Mouse (Mus musculus) R1 (cell line): ENCODE measurements around the gene Cul9.
A peak's percentile ranks its signal among the peaks of the same experiment; 100 is the strongest.
"Not testable (repeated sequence)": the region's sequence is repeated elsewhere in the genome, so short reads cannot be mapped to it uniquely, and the experiment has no call there.

Experiments used
- DNase-seq: peaks from one replicate; pipeline ENCODE4 v3.0.0-alpha.2; 2018; ENCODE audit warnings: low read depth, low spot score

Cul9 gene

DNA sequence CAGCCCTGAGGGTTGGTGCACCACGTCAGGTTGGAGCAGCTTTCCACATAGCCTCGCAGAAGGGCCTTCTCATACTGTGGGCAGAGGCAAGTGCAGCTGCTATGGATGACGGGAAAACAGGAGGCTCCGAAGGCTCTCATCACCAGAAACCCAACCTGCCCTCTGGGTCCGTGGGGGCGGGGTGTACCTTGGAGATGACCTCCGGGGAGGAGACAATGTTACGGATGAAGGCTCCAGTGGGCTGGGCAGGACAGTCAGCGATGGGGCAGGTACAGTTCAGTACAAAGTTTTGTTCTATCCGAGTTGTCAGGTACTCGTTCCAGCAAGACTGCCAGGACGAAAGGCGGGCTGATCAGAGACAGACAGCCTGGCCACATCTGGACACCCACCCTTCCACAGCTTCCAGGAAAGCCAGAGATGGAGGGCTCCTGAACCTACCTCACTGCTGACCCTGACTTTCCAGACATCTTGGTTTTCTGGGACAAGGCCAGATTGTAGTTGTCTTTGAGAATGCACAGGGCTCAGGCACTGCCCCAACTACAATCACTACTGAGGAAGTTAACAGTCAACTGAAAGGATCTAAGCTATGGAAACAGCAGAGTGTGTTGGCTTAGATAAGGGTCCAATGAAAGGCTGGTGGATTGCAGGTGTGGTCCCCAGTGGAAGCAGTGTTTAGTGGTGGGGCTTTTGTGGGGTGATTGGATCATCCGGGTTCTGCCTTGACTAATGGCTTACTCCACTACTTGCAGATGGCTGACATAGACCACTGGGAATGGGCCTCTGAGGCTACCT lies 42.1 kb downstream of the Cul9 start:
- no peak for DNase-seq

DNA sequence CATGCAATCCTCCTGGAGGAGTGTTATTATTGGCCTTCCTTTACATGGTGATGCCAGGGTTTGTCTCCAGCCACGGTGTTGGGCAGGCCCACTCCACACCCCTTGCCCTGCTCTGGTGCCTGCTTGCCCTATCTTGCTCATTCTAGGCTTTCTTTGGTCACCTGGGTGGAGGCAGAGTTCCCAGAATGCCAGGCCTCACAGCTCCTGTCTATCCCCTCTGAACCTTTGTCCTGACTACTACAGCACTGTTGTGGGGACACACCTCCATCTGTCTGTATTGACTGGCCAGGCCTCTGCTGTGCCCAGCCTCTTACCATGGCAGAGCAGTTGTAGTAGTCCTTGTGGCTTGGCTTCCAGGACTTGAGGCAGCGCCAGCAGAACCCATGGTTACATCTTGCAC lies 43.4 kb downstream of the Cul9 start:
- no peak for DNase-seq

DNA sequence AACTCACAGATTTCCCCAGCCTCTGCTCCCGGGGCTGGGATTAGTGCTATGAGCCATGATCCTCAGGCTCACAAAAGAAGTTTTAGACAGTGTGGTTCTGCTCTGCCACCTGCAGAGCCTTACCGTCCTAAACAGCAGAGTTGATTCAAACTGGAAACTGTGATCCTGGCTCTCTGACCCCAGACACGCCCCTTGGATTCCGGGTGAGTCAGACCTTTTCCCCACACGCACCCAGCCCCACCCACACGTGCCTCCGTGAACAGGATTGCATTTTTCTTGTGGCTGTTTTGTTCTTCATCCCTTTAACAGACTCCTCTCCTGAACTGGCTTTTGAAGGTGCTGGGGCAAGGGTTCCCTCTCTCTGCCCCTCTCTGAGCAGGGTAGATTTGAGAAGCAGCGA lies 48.2 kb downstream of the Cul9 start:
- peak; percentile 85 for DNase-seq

DNA sequence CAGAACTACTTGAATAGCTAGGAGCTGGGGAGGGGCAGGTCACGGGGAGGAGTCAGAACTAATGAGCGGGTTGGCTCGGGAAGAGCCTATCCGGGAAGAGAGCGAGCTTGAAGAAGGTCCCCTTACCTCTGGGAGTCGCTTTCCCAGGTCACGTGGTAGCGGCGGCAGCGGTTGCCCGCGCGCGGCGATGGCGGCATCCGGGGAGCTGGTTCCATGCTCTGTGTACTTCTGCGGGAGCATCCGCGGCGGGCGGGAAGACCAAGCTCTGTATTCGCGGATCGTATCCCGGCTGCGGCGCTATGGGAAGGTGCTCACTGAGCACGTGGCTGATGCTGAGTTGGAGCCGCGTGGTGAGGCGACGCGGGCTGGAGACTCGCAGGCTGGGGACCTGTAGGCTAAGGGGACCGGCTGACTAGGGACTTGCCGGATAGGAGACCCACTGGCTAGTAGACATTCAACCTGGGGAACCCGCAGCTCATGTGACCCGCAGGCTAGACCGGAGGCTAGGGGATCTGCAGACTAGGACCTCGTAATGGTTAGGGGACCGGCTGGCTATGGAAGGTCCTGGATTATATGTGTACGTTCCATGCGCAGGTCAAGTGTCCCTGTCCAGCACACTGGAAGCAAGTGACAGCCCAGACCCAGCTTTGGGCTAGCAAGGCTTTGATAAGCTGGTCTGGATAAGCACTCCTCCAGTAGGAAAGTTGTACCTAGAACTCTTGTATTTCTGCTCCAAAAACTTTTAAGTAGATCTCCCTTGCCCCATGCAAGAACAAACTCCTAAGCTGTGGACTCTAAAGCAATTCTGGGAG lies 49.4 kb downstream of the Cul9 start, which contains the start of gene Dnph1:
Gene Dnph1 (plus strand): TSS at position 89 of the 812 bp plus-strand sequence.
- DNase-seq, result peak; percentile 97

DNA sequence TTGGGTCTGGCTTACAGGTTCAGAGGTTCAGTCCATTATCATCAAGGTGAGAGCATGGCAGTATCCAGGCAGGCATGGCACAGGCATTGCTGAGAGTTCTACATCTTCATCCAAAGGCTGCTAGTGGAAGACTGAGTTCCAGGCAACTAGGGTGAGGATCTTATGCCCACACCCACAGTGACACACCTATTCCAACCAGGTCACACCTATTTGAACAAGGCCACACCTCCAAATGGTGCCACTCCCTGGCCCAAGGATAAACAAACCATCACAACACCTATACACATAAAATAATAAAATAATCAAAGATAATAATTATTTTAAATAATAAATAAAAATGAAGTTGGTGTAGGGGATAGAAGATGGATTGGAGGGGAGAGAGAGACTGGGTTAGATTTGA lies 50.1 kb downstream of the Cul9 start:
- not testable (repeated sequence) for DNase-seq

DNA sequence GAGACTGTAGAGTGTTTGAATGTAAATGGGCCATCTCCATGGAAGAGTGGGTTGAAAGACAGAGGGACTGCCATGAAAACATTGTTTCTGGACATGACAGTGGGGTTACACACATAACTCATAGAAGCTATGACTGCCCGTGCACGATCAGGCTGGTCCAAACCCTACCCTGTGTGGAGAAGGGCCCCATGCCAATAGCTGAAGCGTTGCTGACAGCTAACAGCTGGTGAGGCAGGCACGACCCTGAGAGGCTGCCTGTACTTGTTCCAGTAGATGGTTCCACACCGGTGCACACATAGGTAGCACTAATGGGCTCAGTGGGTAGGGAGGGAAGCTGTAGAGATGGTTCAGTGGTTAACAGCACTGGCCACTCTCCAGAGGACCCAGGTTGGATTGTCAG lies 50.7 kb downstream of the Cul9 start:
- DNase-seq, result no peak

DNA sequence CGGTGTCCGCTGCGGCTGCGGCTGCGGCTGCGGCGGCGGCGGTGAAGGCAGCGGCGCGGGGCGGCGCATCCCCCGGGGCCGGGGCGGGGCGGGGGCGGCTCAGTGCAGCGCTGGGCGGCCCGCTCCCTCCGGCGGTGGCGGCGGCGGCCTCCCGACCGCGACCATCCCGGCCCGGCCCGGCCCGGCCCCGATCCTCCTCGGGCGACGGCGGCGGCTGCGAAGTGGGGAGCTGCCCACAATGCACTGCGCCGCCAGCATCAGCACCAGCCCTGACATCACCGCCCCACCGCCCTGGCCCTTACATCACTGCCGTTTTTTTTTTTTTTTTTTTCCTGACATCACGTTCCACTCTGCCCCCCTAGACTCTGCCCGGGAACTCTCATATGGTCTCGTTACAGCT lies 58.8 kb downstream of the Cul9 start, which contains the start of gene Ttbk1:
Gene Ttbk1 (minus strand): TSS at position 245 of the 400 bp plus-strand sequence.
- no peak for DNase-seq

DNA sequence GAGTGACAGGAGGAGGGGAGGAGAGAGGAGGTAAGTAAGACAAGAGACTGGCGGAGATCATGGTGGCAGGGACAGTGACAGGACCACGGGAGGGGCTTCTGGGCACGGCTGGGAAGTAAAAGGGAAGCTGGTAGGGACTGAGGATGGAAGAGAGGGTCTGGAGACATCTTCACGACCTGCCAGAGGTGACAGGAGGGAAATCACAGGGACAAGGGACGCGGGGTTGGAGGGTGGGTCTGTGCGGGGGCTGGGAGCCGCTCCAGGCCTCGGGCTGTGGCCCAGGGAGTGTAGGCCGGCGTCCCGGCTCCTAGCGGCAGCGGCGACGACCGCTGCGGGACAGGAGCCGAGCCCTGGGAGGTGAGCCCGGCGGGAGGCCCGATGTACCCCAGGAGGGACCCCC lies 59.2 kb downstream of the Cul9 start:
- no peak for DNase-seq

DNA sequence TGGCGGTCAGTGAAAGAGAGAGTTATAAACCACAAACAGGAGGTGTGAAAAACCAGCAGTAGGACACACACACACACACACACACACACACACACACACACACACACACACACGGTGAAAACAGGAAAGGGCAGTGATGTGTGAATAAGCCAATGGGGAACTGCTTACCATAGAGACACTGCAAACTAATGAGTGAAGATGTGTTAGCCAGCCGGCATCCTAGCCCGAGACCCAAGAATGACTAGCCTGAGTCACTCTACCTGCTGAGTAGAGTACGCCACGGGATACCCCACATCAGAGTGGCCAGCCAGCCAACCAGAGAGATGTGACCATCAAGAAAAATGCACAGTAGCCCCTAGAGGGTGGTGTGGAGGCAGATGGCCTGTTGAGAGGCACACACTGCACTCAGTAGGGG lies 61.7 kb downstream of the Cul9 start:
- DNase-seq, result peak; percentile 22

DNA sequence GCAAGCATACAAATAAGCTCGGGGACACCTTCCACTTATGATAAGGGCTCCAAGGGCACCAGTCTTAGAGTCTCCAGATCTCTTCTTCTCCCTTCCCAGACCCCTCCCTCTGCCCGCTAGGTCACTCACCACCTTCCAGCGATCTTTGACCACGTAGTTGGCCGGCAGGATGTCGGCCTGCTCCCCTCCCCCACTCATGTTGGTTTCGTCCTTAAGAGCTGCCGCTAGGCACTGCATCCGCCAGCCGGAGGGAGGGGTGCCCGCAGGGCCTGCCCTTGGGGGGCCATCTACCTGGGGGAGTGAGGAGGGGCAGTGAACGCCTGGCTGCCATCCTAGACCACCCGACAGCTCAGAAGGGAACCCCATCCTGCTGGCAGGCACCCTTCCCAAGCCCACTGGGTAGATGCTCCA lies 62.2 kb downstream of the Cul9 start:
- no peak for DNase-seq

DNA sequence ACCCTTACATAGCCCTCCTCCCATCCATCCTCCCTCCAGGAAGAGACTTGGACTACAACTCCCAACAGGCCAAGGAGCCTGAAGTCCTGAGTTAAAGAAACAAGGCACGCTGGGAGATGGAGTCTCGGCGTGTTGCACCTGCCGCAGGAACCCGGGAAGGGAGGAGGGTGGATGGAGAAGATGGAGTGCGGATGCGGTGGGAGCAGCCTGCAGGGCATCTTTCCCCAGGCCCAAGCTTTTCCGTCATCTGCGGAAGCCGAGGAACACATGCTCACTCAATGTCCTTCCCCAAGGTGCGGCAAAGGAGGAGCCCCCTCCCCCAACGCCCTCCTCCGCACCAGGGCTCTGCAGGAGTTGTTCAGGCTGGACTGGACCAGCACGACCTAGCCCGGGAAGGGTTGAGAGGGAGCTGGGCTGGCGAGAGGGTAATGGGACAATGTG lies 62.6 kb downstream of the Cul9 start:
- peak; percentile 81 for DNase-seq

DNA sequence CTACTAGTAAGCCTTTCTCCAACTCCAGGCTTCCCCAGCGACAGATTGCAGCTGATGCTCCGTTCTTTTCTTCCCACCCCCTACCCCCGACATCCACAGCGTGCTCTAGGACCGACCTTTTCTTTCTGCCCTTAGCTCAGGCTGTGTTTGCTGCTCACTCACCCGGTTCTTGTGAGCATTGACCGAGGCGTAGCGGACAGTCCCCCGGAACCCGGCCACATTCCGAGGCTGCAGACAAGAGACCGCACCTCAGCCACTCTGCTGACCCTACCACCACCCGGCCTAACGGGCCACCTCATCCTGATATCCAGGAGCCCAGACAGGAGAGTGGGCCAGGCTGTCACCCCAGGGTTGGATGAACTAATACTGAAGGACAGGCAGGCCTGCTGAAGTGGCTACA lies 68.9 kb downstream of the Cul9 start:
- DNase-seq, result no peak

DNA sequence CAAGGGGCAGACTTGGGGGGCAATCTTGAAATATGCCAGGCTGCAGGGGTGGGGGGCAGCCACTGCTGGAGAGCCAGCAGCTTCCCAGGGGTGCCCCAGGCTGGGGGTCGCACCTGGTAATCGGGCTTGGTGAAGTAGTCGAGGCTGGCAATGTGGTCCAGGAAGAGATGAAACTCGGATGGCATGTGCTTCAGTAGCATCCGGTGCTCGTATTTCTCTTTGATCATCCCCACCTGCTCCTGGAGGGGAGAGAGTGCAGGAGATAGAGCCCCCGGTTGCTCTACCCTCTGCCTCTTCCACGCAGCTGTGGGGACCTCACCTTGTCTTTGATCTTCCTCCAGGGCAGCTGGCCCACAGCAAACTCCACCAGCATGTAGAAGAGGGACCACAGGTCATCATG lies 69.6 kb downstream of the Cul9 start:
- no peak for DNase-seq

DNA sequence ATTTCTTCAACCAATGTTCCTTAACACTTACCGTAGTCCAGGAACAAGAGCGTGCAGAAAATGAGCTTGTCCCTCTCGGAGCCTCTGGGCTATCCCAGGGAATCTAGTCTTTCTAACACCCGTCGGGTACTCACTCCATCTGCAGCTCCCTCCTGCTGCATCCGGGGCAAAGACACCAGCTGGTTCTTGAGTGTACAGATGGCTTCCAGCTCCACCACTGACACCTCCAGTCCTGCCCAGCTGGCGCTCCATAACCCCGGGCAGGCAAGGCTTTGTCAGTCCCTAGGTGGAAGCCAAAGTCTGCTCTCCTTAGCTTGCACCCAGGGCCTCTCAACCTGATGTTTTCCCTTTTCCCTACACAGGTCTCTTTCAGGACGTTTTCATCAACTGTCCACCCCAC lies 78.4 kb downstream of the Cul9 start:
- DNase-seq, result no peak

DNA sequence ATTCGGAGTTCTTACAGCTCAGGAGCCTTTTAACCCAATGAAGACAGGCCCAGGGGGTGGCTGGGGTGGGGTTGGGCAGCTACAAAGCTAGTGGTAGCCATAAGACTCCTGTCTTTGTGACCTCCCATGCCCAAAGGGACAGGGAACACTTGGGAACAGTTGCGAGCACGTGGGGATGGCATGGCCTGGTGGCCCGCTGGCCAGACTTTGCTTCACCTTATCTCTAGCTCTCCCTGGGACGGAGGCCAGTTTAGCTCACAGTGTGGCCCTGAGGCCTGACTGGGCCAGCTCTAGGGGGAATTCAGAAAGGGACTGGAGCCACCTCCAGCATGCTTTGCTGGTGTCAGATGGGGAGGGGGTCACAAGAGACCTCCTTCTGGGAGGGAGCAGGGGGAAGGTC lies 84.0 kb downstream of the Cul9 start:
- DNase-seq, result no peak

DNA sequence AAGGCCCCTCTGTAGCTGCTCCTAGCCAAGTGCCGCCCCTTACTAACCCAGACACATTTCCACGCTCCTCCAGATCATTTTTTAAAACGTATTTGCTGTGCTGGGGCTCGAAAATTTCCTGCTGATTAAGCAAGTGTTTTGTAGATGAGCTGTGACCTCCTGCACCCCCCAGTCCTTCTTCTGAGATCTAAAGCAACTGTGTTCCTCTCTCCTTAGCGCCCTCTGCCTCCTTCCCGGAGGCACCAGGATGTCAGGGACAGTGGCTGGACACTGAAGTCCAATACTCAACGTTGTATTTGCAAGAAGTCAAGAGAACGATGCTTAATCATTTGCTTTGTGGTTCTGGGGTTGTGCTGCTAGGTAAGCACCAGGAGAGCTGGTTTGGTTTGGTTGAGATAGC lies 84.8 kb downstream of the Cul9 start:
- no peak for DNase-seq

DNA sequence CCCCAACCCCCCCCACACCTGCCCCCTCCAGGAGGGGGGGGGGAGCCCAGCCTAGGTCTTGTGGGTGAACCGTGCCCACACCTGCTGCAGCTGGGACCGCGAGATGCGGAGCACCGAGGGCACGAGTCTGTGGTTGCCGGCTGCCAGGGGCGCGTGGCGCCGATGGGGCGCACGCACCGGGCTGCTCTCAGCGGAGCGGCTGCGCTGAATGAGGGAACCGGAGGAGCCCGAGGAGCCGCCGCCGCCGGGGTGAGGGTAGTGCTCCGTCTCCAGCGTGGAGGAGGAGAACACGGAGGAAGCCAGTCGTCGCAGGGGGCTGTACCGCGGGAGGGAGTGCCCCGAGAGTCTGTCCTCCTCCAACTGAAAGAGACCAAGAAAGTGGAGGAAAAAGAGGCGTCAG lies 85.5 kb downstream of the Cul9 start:
- DNase-seq, result no peak

DNA sequence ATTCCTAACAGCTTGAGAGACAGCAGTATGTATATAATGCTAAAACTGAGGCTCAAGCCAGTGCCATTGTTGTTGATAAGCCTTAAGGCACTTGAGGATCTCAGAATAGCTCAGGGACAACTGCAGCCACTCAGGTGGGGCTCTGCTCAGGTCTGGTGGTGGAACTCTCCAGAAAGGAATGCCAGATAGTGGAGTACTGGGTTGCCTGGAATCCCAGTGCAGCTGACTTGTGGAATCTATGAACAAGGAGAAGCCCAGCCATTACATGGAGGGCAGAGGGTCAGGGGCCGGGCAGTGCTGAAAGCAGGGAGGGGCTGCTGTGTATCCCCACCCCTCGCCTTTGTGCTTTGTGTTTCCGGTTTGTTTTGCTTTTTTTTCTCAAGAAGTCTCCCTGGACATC lies 87.7 kb downstream of the Cul9 start:
- DNase-seq, result no peak

DNA sequence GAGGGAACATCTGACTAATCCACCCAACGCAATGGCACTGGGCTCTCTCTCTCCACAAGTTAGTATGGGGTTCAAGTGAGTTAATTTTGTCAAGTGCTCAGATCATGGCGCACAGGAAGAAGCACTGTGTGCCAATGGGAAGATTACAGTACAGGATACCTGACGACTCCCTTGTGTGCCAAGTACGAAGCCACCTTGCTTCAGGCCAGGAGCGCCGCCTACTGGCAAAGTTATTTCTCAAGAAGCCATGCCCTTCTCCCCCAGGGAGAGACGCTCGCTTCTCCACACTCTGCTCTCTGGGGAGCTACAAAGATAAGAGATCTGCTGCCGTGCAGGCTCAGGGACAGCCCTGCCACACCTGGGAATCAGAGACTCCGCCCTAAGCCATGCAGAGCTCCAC lies 88.4 kb downstream of the Cul9 start:
- peak; percentile 80 for DNase-seq

DNA sequence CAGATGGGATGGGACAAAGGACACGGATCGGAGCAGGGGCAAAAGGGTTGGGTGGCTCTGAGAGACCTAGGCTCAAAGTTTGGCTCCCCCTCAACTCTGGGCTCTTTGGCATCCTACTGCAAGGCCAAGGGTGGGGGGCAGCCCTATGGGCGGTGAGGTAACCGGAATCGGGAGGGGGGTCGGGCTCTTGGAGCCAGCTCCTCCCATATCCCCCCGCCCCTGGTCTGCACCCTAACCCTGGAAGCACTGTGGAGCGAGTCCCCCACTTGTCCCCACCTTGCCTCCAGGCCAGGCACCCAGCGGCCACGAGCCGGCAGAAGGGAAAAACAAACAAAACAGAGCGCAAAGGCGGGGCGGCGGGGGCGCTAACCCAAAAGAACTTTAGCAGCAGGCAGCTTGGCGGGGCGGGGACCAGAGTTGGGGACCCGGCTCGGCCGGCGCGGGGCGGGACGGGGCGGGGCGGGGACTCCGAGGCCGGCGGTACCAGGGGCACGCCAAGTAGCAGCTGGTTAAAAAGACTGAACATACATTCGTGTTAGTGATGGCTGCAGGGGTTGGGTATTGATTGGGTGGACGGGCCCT lies 91.0 kb downstream of the Cul9 start:
- DNase-seq, result peak; percentile 47

DNA sequence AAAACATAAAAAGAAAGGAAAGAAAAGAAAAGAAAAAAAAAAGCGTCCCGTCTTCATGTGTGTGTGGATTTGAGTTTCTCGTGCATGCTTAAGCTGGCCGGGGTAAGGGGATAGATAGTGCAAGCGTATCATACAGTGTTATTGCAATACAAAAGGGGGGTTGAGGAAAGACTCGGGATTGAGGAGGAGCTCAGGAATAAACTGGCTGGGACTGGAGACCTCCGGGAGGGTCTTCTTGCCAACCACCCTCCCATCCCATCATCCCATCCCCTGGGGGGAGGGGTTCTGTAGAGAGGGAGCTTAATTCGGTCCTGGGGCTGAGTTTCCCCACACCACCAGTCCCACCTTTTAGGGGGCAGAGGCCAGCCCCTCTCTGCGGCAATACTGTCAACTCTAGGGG lies 91.6 kb downstream of the Cul9 start:
- DNase-seq, result no peak

DNA sequence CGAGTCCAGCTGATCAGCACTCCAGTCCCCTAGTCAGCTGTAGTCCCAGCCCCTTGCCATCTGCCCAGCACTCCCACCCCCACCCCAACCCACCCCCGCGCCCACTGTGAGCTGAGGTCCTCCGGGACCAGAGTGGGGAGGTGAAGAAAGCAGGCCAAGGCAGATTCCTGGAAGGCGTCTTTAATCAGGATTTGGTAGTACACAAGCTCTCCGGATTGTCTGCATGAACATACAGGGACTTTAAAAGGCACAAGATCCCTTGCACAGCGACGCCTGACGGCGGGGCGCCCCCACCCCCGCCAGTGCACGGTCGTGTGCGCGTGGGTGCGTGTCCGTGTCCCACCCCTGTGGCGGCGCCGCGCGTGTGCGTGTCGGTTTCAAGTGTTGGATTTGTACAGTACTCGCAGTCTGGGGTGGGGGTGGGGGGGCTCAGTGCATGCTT lies 92.2 kb downstream of the Cul9 start:
- DNase-seq, result no peak
